Mouse (Mus musculus): Measurements from ENCODE around the gene Rpl5.

The Rpl5 gene

GRCm38 (mm10) chr5:107946475-107946874 lies 46.2 kb downstream of the Rpl5 start:
- DNase-seq: no peak

GRCm38 (mm10) chr5:107947548-107947947 lies 47.2 kb downstream of the Rpl5 start:
- peak; percentile 50 to 79 for DNase-seq

DNA sequence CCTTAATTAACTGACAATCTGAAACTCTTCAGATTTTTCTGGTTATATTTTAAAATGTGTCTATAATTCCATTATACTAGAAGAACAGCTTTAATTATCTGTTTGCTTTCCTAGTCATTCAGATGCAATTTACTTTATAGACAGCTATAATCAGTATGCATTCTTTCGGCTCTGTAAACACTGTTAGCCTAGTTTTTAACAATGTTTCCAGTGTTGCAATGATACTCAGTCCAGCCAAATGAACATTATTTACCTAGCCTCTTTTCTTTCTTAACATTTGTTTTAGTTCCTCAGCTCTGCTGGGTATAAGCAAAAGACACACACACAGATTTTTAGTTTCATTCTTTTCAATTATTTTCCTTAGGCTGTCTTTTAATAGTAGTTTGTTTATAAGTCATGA lies 48.6 kb downstream of the Rpl5 start:
- DNase-seq: no peak

- DNase-seq: no peak
Observed at GRCm38 (mm10) chr5:107949607-107950006, 49.3 kb downstream of the Rpl5 start.

- no peak for DNase-seq
Observed at GRCm38 (mm10) chr5:107950643-107951042, 50.3 kb downstream of the Rpl5 start.
